Mouse (Mus musculus) spleen, adult 12 weeks (tissue): Measurements from ENCODE around the gene Scube3.

ENCODE experiments used
- DNase-seq: peaks from one replicate; pipeline ENCODE4 v3.0.0; 2022; ENCODE audit warnings: low spot score

Scube3 gene

GRCm38 (mm10) chr17:28177540-28178046 lies 35.7 kb downstream of the Scube3 start:
- no peak for DNase-seq

GRCm38 (mm10) chr17:28180331-28180730 lies 38.4 kb downstream of the Scube3 start:
- DNase-seq, result no peak

GRCm38 (mm10) chr17:28180783-28181544 lies 39.0 kb downstream of the Scube3 start:
- no peak for DNase-seq

GRCm38 (mm10) chr17:28184971-28185638 lies 43.2 kb downstream of the Scube3 start:
- no peak for DNase-seq

GRCm38 (mm10) chr17:28188313-28188712 lies 46.4 kb downstream of the Scube3 start:
- DNase-seq, result no peak

GRCm38 (mm10) chr17:28192754-28193153 lies 50.8 kb downstream of the Scube3 start:
- no peak for DNase-seq

GRCm38 (mm10) chr17:28193559-28193958 lies 51.6 kb downstream of the Scube3 start:
- no peak for DNase-seq

GRCm38 (mm10) chr17:28195033-28195432 lies 53.1 kb downstream of the Scube3 start:
- DNase-seq, result no peak

GRCm38 (mm10) chr17:28197646-28198045 lies 55.7 kb downstream of the Scube3 start:
- DNase-seq, result no peak

- DNase-seq, result no peak
Measured at GRCm38 (mm10) chr17:28201982-28202381, 60.0 kb downstream of the Scube3 start.

GRCm38 (mm10) chr17:28204052-28204720 lies 62.2 kb downstream of the Scube3 start:
- peak; percentile 44 for DNase-seq

GRCm38 (mm10) chr17:28205443-28205842 lies 63.5 kb downstream of the Scube3 start:
- DNase-seq, result no peak

- DNase-seq, result no peak
Measured at GRCm38 (mm10) chr17:28207092-28207491, 65.2 kb downstream of the Scube3 start.

- peak; percentile 54 for DNase-seq
Measured at GRCm38 (mm10) chr17:28207591-28208313, 65.8 kb downstream of the Scube3 start, which contains the start of gene Def6. Def6 (plus strand) TSS chr17:28207778.

GRCm38 (mm10) chr17:28208314-28208612 lies 66.3 kb downstream of the Scube3 start:
- no peak for DNase-seq

- no peak for DNase-seq
Measured at GRCm38 (mm10) chr17:28209457-28210110, 67.6 kb downstream of the Scube3 start.

- DNase-seq, result peak; percentile 47
Measured at GRCm38 (mm10) chr17:28211921-28212341, 70.0 kb downstream of the Scube3 start.

- no peak for DNase-seq
Measured at GRCm38 (mm10) chr17:28212391-28212790, 70.5 kb downstream of the Scube3 start.

GRCm38 (mm10) chr17:28213236-28213635 lies 71.3 kb downstream of the Scube3 start:
- no peak for DNase-seq

- DNase-seq, result no peak
Measured at GRCm38 (mm10) chr17:28216791-28217190, 74.8 kb downstream of the Scube3 start.
